Mouse (Mus musculus) small intestine, adult 2 months (tissue): ENCODE measurements around the gene Paqr6. TPM values are rescaled to one million over a fixed set of nuclear protein-coding genes. Genes with fewer than 3 reads are reported as not detected.

Experiments used
- H3K27ac ChIP-seq: fragments of 200-500 bp; 2 replicates; pipeline ENCODE4 v1.5.1; 2012; ENCODE audit warnings: low read depth, low read length, control low read depth, inconsistent platforms; ENCODE audit not compliant: insufficient read depth
- H3K27me3 ChIP-seq: fragments of 200-500 bp; 2 replicates; pipeline ENCODE4 v1.6.1; 2012; ENCODE audit warnings: mild to moderate bottlenecking, moderate library complexity, low read length, inconsistent platforms; ENCODE audit not compliant: control insufficient read depth, insufficient read depth
- H3K36me3 ChIP-seq: fragments of 200-500 bp; 2 replicates; pipeline ENCODE4 v1.6.1; 2012; ENCODE audit warnings: mild to moderate bottlenecking, low read length, control low read depth, inconsistent platforms; ENCODE audit not compliant: control insufficient read depth, insufficient read depth
- H3K4me1 ChIP-seq: fragments of 200-500 bp; 2 replicates; pipeline ENCODE4 v1.6.1; 2012; ENCODE audit warnings: low read length, inconsistent platforms, mixed read lengths; ENCODE audit not compliant: control insufficient read depth, insufficient read depth, insufficient read length
- H3K4me3 ChIP-seq: fragments of 200-500 bp; 2 replicates; pipeline ENCODE4 v1.5.1; 2012; ENCODE audit warnings: low read depth, mild to moderate bottlenecking, control low read depth, inconsistent platforms, low read length, moderate library complexity
- CTCF ChIP-seq: fragments of 200-500 bp; IDR thresholded peaks from 2 replicates; pipeline ENCODE4 v1.5.1; 2012; ENCODE audit warnings: low read depth, mild to moderate bottlenecking, control low read depth, inconsistent platforms, low read length, moderate library complexity, mixed read lengths; ENCODE audit not compliant: insufficient replicate concordance, insufficient read length; ENCODE audit errors: extremely low read depth
- POLR2A ChIP-seq: fragments of 200-500 bp; IDR thresholded peaks from 2 replicates; pipeline ENCODE4 v1.6.1; 2012; ENCODE audit warnings: low read depth, mild to moderate bottlenecking, control low read depth, inconsistent platforms, low read length, moderate library complexity
- WGBS: fragments of 180-500 bp; shearing (Covaris S2); methylation state at CpG from one replicate; pipeline ENCODE4 v1.1.7; 2018; 5-methylcytosine and 5-hydroxymethylcytosine counted together
- polyA plus RNA-seq: library from polyadenylated mRNA; depleted of rRNA; stranded (reverse); fragments of >200 nt; gene quantifications from 2 replicates; pipeline ENCODE4 v1.2.3, GENCODE M21; 2012; rRNA removed

The Paqr6 gene
- polyA plus RNA-seq, 1 experiment, result 1.5 TPM

- Histone ChIP-seq H3K27me3 (no peaks in the 10 kb centered on the region), H3K4me3 (peak within 1 kb of the TSS; percentile 78), H3K27ac (peak within 1 kb of the TSS; percentile 94), H3K4me1 (peaks cover 29% of the 10 kb centered on the region), H3K36me3 (peaks cover 16% of the 10 kb centered on the region)
- WGBS, result under 1% methylated on average over 54 of the region's 54 CpGs
- TF ChIP-seq CTCF (no peak), POLR2A (peak; percentile 81)
These were observed 45.6 kb downstream of the Paqr6 start, which contains the start of gene Pmf1 for GRCm38 (mm10) chr3:88409741-88410644. Gene Pmf1 (minus strand): TSS chr3:88410331.

- H3K36me3 ChIP-seq, result peaks cover 18% of the 10 kb centered on the region
- 12% methylated on average over 7 of the region's 7 CpGs for WGBS
- no peaks in the 10 kb centered on the region for H3K27me3 ChIP-seq
- peak overlapping the region; percentile 35; the same call in 1 of the 2 replicates for H3K4me3 ChIP-seq
- H3K4me1 ChIP-seq, result peaks cover 35% of the 10 kb centered on the region
- no peak for TF ChIP-seq POLR2A
- TF ChIP-seq CTCF, result no peak
- H3K27ac ChIP-seq, result peak overlapping the region; percentile 94
These were observed 46.3 kb downstream of the Paqr6 start for GRCm38 (mm10) chr3:88410645-88411031.

GRCm38 (mm10) chr3:88411681-88412080, 47.3 kb downstream of the Paqr6 start:
- TF ChIP-seq CTCF, result no peak
- no peak; the same call in 1 of the 2 replicates for TF ChIP-seq POLR2A
- H3K27me3 ChIP-seq, result no peaks in the 10 kb centered on the region
- H3K4me3 ChIP-seq, result no peak overlapping the region
- H3K4me1 ChIP-seq, result peaks cover 39% of the 10 kb centered on the region
- WGBS, result 27% methylated on average over 4 of the region's 4 CpGs
- peaks cover 18% of the 10 kb centered on the region for H3K36me3 ChIP-seq
- peak overlapping the region; percentile 94 for H3K27ac ChIP-seq

- WGBS, result 87% methylated on average over 11 of the region's 11 CpGs
These were observed 48.3 kb downstream of the Paqr6 start for GRCm38 (mm10) chr3:88412636-88413035.

GRCm38 (mm10) chr3:88415668-88416067, 51.3 kb downstream of the Paqr6 start:
- 32% methylated on average over 4 of the region's 4 CpGs for WGBS
- no peak for TF ChIP-seq POLR2A
- TF ChIP-seq CTCF, result no peak
- Histone ChIP-seq H3K4me3 (peak overlapping the region; percentile 2; the same call in 1 of the 2 replicates), H3K36me3 (peaks cover 50% of the 10 kb centered on the region), H3K4me1 (peaks cover 35% of the 10 kb centered on the region), H3K27ac (peak overlapping the region; percentile 85), H3K27me3 (no peaks in the 10 kb centered on the region)

More at GRCm38 (mm10) chr3:88412636-88413035, 48.3 kb downstream of the Paqr6 start:
- Histone ChIP-seq H3K27ac (no peak overlapping the region), H3K4me1 (peaks cover 36% of the 10 kb centered on the region), H3K27me3 (no peaks in the 10 kb centered on the region), H3K36me3 (peaks cover 23% of the 10 kb centered on the region), H3K4me3 (no peak overlapping the region)
- TF ChIP-seq CTCF (no peak), POLR2A (no peak)

GRCm38 (mm10) chr3:88418016-88418415, 53.6 kb downstream of the Paqr6 start:
- H3K27me3 ChIP-seq, result no peaks in the 10 kb centered on the region
- H3K36me3 ChIP-seq, result peaks cover 44% of the 10 kb centered on the region
- no peak overlapping the region for H3K27ac ChIP-seq
- WGBS, result 86% methylated on average over 6 of the region's 6 CpGs
- TF ChIP-seq CTCF, result no peak
- no peak for TF ChIP-seq POLR2A
- peaks cover 37% of the 10 kb centered on the region for H3K4me1 ChIP-seq
- no peak overlapping the region for H3K4me3 ChIP-seq

Other genes starting within 250 kb of the Paqr6 start
- gene Mef2d, start 222.2 kb upstream of the Paqr6 start, polyA plus RNA-seq, result 61.9 and 89.7 TPM in 2 replicates
- 11.2 and 40.3 TPM in 2 replicates for gene Rhbg, start 109.9 kb upstream of the Paqr6 start, polyA plus RNA-seq
- gene Gm38392, start 77.4 kb upstream of the Paqr6 start, polyA plus RNA-seq, result not detected in 2 replicates
- 0.76 and 0.99 TPM in 2 replicates for gene Tsacc, start 67.6 kb upstream of the Paqr6 start, polyA plus RNA-seq
- 46.0 and 73.9 TPM in 2 replicates for gene Cct3, start 67.5 kb upstream of the Paqr6 start, polyA plus RNA-seq
- 82.0 and 181 TPM in 2 replicates for gene Glmp, start 39.6 kb upstream of the Paqr6 start, polyA plus RNA-seq
- gene Tmem79, start 28.4 kb upstream of the Paqr6 start, polyA plus RNA-seq, result 32.5 and 47.1 TPM in 2 replicates
- gene Smg5, start 28.3 kb upstream of the Paqr6 start, polyA plus RNA-seq, result 33.9 and 42.4 TPM in 2 replicates
- 2.2 and 6.7 TPM in 2 replicates for gene Bglap3, start 8.2 kb downstream of the Paqr6 start, polyA plus RNA-seq
- gene Bglap2, start 14.1 kb downstream of the Paqr6 start, polyA plus RNA-seq, result 0.70 TPM in 1 of 2 replicates, not detected in the other
- 1.6 TPM in 1 of 2 replicates, not detected in the other for gene Bglap, start 19.9 kb downstream of the Paqr6 start, polyA plus RNA-seq
- 52.3 and 108 TPM in 2 replicates for gene Pmf1, start 45.7 kb downstream of the Paqr6 start, polyA plus RNA-seq
- 19.7 and 44.8 TPM in 2 replicates for gene Slc25a44, start 60.6 kb downstream of the Paqr6 start, polyA plus RNA-seq
- gene Sema4a, start 96.6 kb downstream of the Paqr6 start, polyA plus RNA-seq, result 137 and 321 TPM in 2 replicates
- 209 and 353 TPM in 2 replicates for gene Lmna, start 145.4 kb downstream of the Paqr6 start, polyA plus RNA-seq
- 0.41 and 0.60 TPM in 2 replicates for gene Mex3a, start 167.8 kb downstream of the Paqr6 start, polyA plus RNA-seq
- 132 and 184 TPM in 2 replicates for gene Rab25, start 183.7 kb downstream of the Paqr6 start, polyA plus RNA-seq
- gene Lamtor2, start 188.5 kb downstream of the Paqr6 start, polyA plus RNA-seq, result 99.8 and 167 TPM in 2 replicates
- gene Ubqln4, start 189.2 kb downstream of the Paqr6 start, polyA plus RNA-seq, result 26.0 and 35.4 TPM in 2 replicates
- 130 and 182 TPM in 2 replicates for gene Ssr2, start 211.3 kb downstream of the Paqr6 start, polyA plus RNA-seq
- gene Arhgef2, start 241.4 kb downstream of the Paqr6 start, polyA plus RNA-seq, result 49.5 and 110 TPM in 2 replicates